Mouse (Mus musculus): ENCODE results near the gene Zc3h18.

DNA sequence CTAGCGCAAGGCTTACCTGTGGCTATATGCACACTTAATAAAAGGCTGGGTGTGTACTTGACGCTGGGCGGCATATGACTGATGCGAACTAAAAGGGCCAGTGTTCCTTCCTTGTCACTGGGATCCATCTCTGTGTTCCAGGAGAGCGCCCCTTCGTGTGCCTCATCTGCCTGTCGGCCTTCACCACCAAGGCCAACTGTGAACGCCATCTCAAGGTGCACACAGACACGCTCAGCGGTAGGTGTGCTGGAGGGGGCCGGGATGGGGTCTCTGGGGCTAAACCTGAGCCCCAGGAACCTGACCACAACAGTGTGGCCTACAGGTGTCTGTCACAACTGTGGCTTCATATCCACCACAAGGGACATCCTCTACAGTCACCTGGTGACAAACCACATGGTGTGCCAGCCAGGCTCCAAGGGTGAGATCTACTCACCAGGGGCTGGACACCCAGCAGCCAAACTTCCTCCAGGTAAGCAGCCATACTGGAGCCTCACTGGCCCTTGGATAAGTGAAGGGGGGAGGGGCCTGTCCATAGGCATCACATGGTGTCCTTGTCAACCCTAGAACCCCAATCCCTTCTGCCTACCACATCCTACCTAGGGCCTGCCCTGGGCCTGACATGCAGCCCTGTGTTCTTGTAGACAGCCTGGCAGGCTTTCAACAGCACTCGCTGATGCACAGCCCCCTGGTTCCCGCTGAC lies 41.5 kb upstream of the Zc3h18 start:
- TF ChIP-seq CTCF (IDR thresholded peaks at IDR 0.05): no peak
- TF ChIP-seq EP300 (IDR thresholded peaks at IDR 0.05): no peak
